Mouse (Mus musculus) layer of hippocampus, adult 8-10 months (tissue): Measurements from ENCODE around the gene Mctp1. TPM values are rescaled to one million over a fixed set of nuclear protein-coding genes. Genes with fewer than 3 reads are reported as not detected.
A peak's percentile ranks its signal among the peaks of the same experiment; 100 is the strongest.
"Not testable (repeated sequence)": the region's sequence is repeated elsewhere in the genome, so short reads cannot be mapped to it uniquely, and the experiment has no call there.

ENCODE experiments used
- DNase-seq, 2 experiments: peaks; one replicate each; pipeline ENCODE4 v3.0.0; 2022; ENCODE audit warnings: low spot score in 2 of 2
- total RNA-seq, 4 experiments: library from RNA; stranded (reverse); gene quantifications; 2 replicates each; pipeline ENCODE4 v1.2.4; 2022

The Mctp1 gene
- total RNA-seq, 4 experiments from 2014 or later: 48.9 to 59.6 (median 55.3) TPM

DNA sequence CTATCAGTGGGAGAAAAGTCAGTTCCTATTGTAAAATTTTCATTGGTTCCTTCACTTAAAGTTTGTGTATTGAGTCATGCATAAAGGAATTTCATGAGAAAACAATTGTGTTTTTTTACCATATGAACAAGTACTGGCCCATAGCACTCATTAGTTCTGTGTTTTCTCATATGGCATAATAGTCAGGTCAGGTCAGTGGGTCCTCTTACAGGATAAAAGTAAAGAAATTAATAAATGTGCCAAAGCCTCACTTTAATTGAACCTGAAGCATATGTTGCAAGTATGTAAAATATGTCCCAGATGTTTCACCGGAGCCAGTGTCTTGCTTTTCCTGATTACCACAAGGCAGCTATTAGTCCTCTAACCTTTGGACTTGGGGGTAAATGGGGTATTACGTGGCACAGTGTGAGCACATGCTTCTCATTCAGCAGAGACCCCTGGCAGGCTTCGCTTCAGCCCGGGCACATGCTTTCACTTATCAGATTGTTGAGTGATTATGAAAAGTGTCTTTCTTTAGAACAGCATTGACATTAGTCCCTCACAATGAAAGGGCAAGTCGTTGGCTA, 543.6 kb downstream of the Mctp1 start:
- no peak for DNase-seq

DNA sequence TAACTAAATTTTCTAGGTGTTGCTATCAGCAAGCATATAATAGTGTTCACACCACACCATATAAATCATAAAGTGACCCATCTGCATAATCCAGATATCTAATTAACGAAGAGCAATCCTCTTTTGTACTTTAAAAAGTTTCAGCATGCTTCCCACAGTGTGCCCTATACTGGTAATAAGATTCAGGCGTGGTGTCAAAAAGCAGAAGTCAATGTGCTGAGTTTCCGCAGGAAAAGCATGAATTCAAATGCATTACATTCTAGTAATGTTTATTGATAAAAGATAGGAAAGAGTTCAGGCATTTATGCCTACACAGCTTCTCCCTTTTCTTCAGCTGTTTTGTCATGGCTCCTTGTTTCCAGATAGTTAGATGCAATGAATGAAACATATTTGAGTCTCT, 544.8 kb downstream of the Mctp1 start:
- DNase-seq: no peak

- DNase-seq: no peak
These were observed 548.6 kb downstream of the Mctp1 start for GRCm38 (mm10) chr13:76932933-76933332.

DNA sequence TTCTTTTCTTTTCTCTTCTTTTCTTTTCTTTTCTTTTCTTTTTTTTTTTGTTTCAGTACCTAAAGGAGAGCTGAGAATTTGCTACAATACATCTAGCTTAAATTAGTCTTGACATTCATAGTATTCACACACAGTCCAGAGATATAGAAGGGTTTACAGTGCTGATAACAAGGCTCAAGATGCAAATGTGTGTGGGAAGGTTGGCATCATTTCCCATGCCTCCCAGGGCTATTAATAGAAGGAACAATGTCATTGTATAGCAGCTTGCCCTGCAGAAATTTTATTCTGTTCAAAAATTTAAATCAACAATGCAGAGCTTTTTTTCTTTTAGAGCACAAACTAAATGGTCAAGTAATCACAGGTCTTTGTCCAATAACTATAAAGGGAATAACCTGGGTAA, 564.9 kb downstream of the Mctp1 start:
- DNase-seq: no peak

DNA sequence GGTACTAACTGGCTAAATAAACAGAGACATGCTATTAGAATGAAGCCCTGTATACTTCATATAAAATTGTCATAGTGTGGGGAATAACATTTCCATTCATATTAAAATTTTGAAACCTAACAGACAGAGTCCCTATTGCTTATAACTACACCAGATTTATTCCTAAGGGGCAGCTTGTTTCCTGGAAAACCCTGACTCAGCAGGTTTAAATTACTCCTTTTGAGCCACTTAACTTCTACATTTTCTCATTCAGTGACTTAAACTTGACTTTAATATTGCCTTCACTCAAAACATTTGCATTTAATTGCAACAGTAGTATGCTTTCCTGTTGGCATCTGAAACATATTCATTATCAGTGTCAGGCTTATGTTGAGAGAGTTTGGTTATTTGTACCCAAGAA, 583.3 kb downstream of the Mctp1 start:
- no peak for DNase-seq

- DNase-seq: peak; percentile 15 to 61
These were observed 585.1 kb downstream of the Mctp1 start for GRCm38 (mm10) chr13:76969386-76969785.

- not testable (repeated sequence) for DNase-seq
These were observed 586.7 kb downstream of the Mctp1 start for GRCm38 (mm10) chr13:76971046-76971445.

- no peak for DNase-seq
These were observed 618.3 kb downstream of the Mctp1 start for GRCm38 (mm10) chr13:77002628-77003027.

DNA sequence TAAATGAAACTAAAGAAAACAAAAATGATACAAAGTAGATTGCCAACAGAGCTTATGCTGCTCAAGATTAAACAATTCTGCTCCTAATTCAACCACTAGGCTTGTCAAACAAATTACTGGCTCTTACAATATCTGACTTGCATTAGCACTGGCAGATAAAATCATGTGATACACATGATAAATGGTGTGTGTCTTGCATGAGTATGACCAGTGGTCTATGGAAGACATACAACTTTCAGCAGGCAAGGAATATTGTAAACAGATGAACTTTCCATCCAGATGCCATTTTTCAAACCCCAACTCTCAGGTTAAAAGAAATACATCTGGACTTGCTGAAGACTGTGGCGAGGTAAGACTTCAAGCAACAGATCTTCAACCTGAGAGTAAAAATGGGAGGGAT, 619.3 kb downstream of the Mctp1 start:
- DNase-seq: no peak

DNA sequence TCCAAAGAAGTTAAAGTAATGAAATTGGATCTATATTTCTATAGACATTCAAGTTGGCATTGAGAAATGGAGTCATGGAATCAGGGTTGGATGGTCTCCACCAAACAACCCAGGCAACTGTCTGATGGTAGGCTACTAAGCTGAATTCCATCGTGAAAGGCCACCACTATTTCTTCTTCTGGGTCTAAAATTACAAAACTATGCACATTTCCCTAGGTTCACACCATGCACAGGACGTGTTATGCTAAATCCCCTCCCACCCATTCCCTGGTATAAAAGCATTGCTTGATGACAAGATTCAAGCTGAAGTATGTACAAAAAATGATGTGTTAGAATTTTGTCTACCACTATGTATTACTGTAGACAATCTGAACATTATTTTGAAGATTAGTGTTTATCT, 634.5 kb downstream of the Mctp1 start:
- no peak for DNase-seq

- no peak for DNase-seq
These were observed 645.3 kb downstream of the Mctp1 start for GRCm38 (mm10) chr13:77029594-77029993.

DNA sequence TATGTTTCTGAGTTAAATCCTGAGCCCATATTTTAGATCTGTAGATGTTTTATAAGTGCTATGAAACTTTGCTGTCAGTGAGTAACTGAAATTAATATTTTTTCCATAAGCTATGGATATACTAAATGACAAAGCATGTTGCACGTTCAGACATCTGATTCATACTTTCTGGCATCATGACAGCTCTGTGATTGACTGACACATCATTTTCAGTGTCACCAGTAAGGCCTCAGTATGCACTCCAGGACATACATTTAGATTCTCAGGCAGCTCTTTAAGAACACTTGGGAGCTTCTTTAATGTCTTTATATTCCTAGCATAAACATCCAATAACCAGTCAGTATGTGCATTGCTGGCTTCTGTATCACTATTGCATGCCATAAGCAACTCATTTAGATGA, 659.0 kb downstream of the Mctp1 start:
- DNase-seq: no peak

- no peak for DNase-seq
These were observed 661.0 kb downstream of the Mctp1 start for GRCm38 (mm10) chr13:77045375-77045774.

GRCm38 (mm10) chr13:77046416-77046815, 662.1 kb downstream of the Mctp1 start:
- DNase-seq: peak in 1 of 2 experiments; percentile 14

DNA sequence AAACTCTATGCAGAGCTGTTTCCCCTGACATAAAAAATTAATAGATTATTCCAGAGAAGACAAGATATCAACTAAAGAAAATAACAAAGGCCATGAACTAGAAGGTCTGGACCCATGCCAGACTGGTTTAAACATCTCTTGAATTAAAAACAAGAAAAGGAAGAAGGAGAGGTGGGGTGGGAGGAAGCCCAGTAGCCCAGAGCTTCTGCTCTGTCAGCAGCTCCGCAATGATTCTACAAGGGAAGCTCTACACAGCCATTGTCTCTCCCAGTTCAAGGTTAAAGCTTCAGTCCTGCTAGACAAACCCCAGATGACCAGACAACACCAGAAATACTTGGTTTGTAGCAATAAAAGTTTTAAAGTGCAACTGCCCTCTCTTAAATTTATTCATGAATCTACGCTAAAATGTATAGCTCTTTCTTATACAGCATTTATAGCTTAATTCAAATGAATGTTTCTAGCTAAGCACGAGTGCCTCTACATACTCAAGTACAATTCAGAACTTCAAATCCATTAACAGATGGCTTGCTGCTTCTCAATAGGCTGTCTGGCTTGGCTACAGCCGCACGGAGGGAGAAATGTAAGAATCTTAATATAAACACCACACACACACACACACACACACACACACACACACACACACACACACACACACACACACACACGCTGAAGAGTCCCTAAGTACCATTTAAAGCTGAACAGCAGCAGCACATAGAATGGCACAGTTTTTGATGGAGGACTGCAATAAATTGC, 663.0 kb downstream of the Mctp1 start:
- DNase-seq: no peak

GRCm38 (mm10) chr13:77048461-77048860, 664.1 kb downstream of the Mctp1 start:
- peak; percentile 24 to 55 for DNase-seq

GRCm38 (mm10) chr13:77049736-77050135, 665.4 kb downstream of the Mctp1 start:
- no peak for DNase-seq

GRCm38 (mm10) chr13:77063221-77063620, 678.9 kb downstream of the Mctp1 start:
- DNase-seq: no peak

DNA sequence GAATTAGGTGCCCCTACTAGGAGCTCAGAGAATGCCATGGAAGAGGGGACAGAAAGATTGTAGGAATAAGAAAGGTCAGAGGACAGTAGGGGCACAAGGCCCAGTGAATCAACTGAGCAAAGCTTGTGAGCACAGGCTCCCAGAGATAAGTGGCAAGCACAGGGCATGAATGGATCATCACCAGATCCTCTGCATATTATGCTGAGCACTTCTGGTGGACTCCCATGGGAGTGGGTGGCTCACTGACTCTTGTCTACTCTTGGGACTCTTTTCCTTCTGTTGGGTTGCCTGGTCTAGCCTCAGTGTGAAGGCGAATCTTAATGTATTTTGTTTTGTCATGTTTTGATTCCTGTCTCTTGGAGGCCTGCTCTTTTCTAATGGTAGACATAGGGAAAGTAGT, 684.5 kb downstream of the Mctp1 start:
- DNase-seq: no peak

GRCm38 (mm10) chr13:77072030-77072429, 687.7 kb downstream of the Mctp1 start:
- DNase-seq: no peak
